16 mouse cellular contexts compared by ENCODE assay signal in the genomic region with DNA sequence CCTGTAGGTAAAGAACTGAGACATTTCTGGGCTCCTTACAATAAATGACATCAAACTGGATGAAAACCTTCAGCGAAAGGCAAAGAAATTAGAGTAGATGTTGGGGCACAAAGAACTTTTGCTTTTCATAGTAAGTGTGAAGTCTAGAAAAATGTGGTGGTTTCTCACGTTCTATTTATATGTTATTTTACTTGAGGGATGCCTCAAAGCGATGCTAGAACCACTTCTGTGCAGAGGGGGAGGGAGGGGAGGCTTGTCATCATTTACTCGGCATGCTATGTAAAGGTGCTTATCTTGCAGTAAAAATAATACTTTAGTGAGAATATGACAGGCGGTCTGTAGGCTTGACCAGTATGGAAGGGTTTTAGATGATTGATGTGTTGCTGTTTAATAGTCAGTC. TPM values are rescaled to one million over a fixed set of nuclear protein-coding genes. Genes with fewer than 3 reads are reported as not detected.
DNase-seq lines count a peak whose midpoint lies in the region; ATAC-seq and TF ChIP-seq lines count a peak whose summit lies in the region.
"Had no signal": no experiment of that assay in that cellular context is flagged by ENCODE, and none has a peak within 500 bp of the region (broad histone marks: within the 10 kb centered on the region; RNA-seq: fewer than 3 reads in every experiment).

No protein-coding gene starts in this region.

- TF ChIP-seq CTCF in cerebellum, adult 2 months (IDR thresholded peaks at IDR 0.05; ENCODE audit: borderline replicate concordance, insufficient read depth, low read depth, low read length), result no peak
- no peak for TF ChIP-seq CTCF in layer of hippocampus, adult 2 months (conservative IDR thresholded peaks at IDR 0.05)
- TF ChIP-seq CTCF in liver, postnatal 0 days (IDR thresholded peaks at IDR 0.05; ENCODE audit: low read depth), result no peak

- H3K9ac ChIP-seq in forebrain, embryonic 16.5 days (replicated peaks; ENCODE audit: low read depth, low read length), result no peak overlapping the region
- no peak overlapping the region for H3K9ac ChIP-seq in liver, postnatal 0 days (replicated peaks)
- H3K9ac ChIP-seq: heart, embryonic 12.5 days; hindbrain, embryonic 15.5 days had no signal

- TF ChIP-seq POLR2A in cerebellum, adult 2 months (IDR thresholded peaks at IDR 0.05; ENCODE audit: borderline replicate concordance, insufficient read depth, low read length), result no peak

- no peak for DNase-seq in cerebellum, adult 2 months
- DNase-seq in cerebellum, postnatal 25 days, result no peak
- no peak for DNase-seq in forebrain, embryonic 10.5 days (ENCODE audit: extremely low spot score, low spot score)
- no peak for DNase-seq in layer of hippocampus, adult 2 months (ENCODE audit: low spot score in 2 of 2)
- DNase-seq in layer of hippocampus, postnatal 14 days (ENCODE audit: low spot score in 2 of 2), result no peak
- no peak for DNase-seq in liver, postnatal 0 days
- DNase-seq: adrenal gland, postnatal 10 days; B cell, adult 2 months; gastrocnemius, postnatal 14 days; kidney, adult 8-10 months had no signal

- H3K27ac ChIP-seq in cerebellum, adult 2 months (ENCODE audit: insufficient read depth, low read length), result peak overlapping the region; percentile 88
- H3K27ac ChIP-seq in forebrain, embryonic 16.5 days (ENCODE audit: low read length), result peak overlapping the region; percentile 71
- no peak overlapping the region for H3K27ac ChIP-seq in forebrain, embryonic 10.5 days
- peak overlapping the region; percentile 91 for H3K27ac ChIP-seq in layer of hippocampus, adult 2 months
- no peak overlapping the region for H3K27ac ChIP-seq in liver, postnatal 0 days (ENCODE audit: low read depth)
- H3K27ac ChIP-seq: embryonic facial prominence, embryonic 10.5 days; hindbrain, embryonic 15.5 days had no signal

- no peaks in the 10 kb centered on the region for H3K9me3 ChIP-seq in forebrain, embryonic 16.5 days (ENCODE audit: control insufficient read depth, low read length)
- H3K9me3 ChIP-seq in forebrain, embryonic 10.5 days, result no peaks in the 10 kb centered on the region
- H3K9me3 ChIP-seq in liver, postnatal 0 days (ENCODE audit: low read length), result no peaks in the 10 kb centered on the region
- H3K9me3 ChIP-seq: embryonic facial prominence, embryonic 10.5 days; heart, embryonic 12.5 days; hindbrain, embryonic 15.5 days had no signal

- H3K4me1 ChIP-seq in cerebellum, adult 2 months (ENCODE audit: control insufficient read depth, insufficient read depth, low read length), result peaks cover 33% of the 10 kb centered on the region
- peaks cover 36% of the 10 kb centered on the region for H3K4me1 ChIP-seq in forebrain, embryonic 16.5 days (replicated peaks; ENCODE audit: control insufficient read depth, insufficient read depth, low read length)
- H3K4me1 ChIP-seq in forebrain, embryonic 10.5 days, result peaks cover 78% of the 10 kb centered on the region
- peaks cover 3% of the 10 kb centered on the region for H3K4me1 ChIP-seq in liver, postnatal 0 days (ENCODE audit: insufficient read depth)
- H3K4me1 ChIP-seq: heart, embryonic 12.5 days had no signal

- H3K27me3 ChIP-seq in cerebellum, adult 2 months (ENCODE audit: control insufficient read depth, insufficient read depth, low read length), result no peaks in the 10 kb centered on the region
- H3K27me3 ChIP-seq in forebrain, embryonic 16.5 days (replicated peaks; ENCODE audit: control insufficient read depth, insufficient read depth, low read length), result no peaks in the 10 kb centered on the region
- peaks cover 14% of the 10 kb centered on the region for H3K27me3 ChIP-seq in forebrain, embryonic 10.5 days (ENCODE audit: poor library complexity, severe bottlenecking)
- H3K27me3 ChIP-seq in liver, postnatal 0 days (ENCODE audit: insufficient read depth, low read length), result no peaks in the 10 kb centered on the region
- H3K27me3 ChIP-seq: heart, embryonic 12.5 days; hindbrain, embryonic 15.5 days had no signal

- 42% methylated on average over 5 of the region's 5 CpGs for WGBS in cerebellum, adult 2 months
- WGBS in forebrain, embryonic 16.5 days, result 78% methylated on average over 5 of the region's 5 CpGs
- WGBS in forebrain, embryonic 10.5 days, result 93% methylated on average over 5 of the region's 5 CpGs
- 72% methylated on average over 5 of the region's 5 CpGs for WGBS in liver, postnatal 0 days (ENCODE audit: insufficient replicate concordance)

- H3K4me2 ChIP-seq in forebrain, embryonic 16.5 days (ENCODE audit: low read length), result no peak overlapping the region
- no peak overlapping the region for H3K4me2 ChIP-seq in liver, postnatal 0 days (ENCODE audit: low read depth, low read length)
- H3K4me2 ChIP-seq: heart, embryonic 12.5 days; hindbrain, embryonic 15.5 days had no signal

- TF ChIP-seq EP300 in liver, postnatal 0 days (IDR thresholded peaks at IDR 0.05; ENCODE audit: low read depth), result no peak

- ATAC-seq in forebrain, embryonic 16.5 days, result no peak
- ATAC-seq in liver, postnatal 0 days, result no peak
- ATAC-seq: inflammation-experienced regulatory T-cells, adult 6 months; intestine, postnatal 0 days had no signal

- H3K4me3 ChIP-seq in cerebellum, adult 2 months (replicated peaks; ENCODE audit: insufficient read depth, low read depth, low read length), result no peak overlapping the region
- no peak overlapping the region for H3K4me3 ChIP-seq in forebrain, embryonic 16.5 days (replicated peaks; ENCODE audit: low read length)
- no peak overlapping the region for H3K4me3 ChIP-seq in forebrain, embryonic 10.5 days
- H3K4me3 ChIP-seq in layer of hippocampus, adult 2 months, result no peak overlapping the region
- H3K4me3 ChIP-seq in liver, postnatal 0 days (ENCODE audit: low read depth, low read length), result no peak overlapping the region
- H3K4me3 ChIP-seq: embryonic facial prominence, embryonic 10.5 days; heart, embryonic 12.5 days; hindbrain, embryonic 15.5 days had no signal

- H3K36me3 ChIP-seq in forebrain, embryonic 16.5 days (ENCODE audit: control insufficient read depth, insufficient read depth), result no peaks in the 10 kb centered on the region
- peaks cover 7% of the 10 kb centered on the region; the same call in 1 of the 2 replicates for H3K36me3 ChIP-seq in forebrain, embryonic 10.5 days (replicated peaks)
- no peaks in the 10 kb centered on the region; the same call in 1 of the 2 replicates for H3K36me3 ChIP-seq in liver, postnatal 0 days (replicated peaks; ENCODE audit: insufficient read depth, low read length)
- H3K36me3 ChIP-seq: embryonic facial prominence, embryonic 10.5 days; heart, embryonic 12.5 days; hindbrain, embryonic 15.5 days had no signal

RNA-seq across cellular contexts. Expression of gene Zbtb18, which starts 13.3 kb away (rescaled TPM):
- 193 and 234 TPM in 2 replicates for polyA plus RNA-seq in cerebellum, adult 2 months (2012; rRNA removed)
- polyA plus RNA-seq in forebrain, embryonic 16.5 days (2015; fragmentation: Nextera tagmentation; extraction: Ambion mirVana), result 111 and 146 TPM in 2 replicates
- 2.1 and 3.0 TPM in 2 replicates for polyA plus RNA-seq in forebrain, embryonic 10.5 days (2016; fragmentation: Nextera tagmentation; extraction: Ambion mirVana)
- 100 to 1,000 TPM; 585 to 647 TPM for total RNA-seq in layer of hippocampus, adult 2 months (2021)
- total RNA-seq in layer of hippocampus, postnatal 14 days (2021), result 100 to 1,000 TPM; 592 to 608 TPM
- polyA plus RNA-seq in liver, postnatal 0 days (2015; fragmentation: Nextera tagmentation; extraction: Ambion mirVana), result 1.5 TPM in 2 replicates

Comparison
In these comparisons a context has a peak if more than half of its experiments do, and no peak if none do; other contexts are left out.
1. H3K27ac ChIP-seq: peak in cerebellum, adult 2 months (single experiment), forebrain, embryonic 16.5 days (single experiment) and layer of hippocampus, adult 2 months (single experiment); none in forebrain, embryonic 10.5 days (single experiment) and liver, postnatal 0 days (single experiment).
2. RNA of gene Zbtb18, which starts 13.3 kb away (polyA plus RNA-seq): 193 to 234 TPM in cerebellum, adult 2 months and 111 to 146 TPM in forebrain, embryonic 16.5 days; 2.1 to 3.0 TPM in forebrain, embryonic 10.5 days and 1.5 TPM in liver, postnatal 0 days; every median in the first group is over 10 times any median in the second.